In genomic region chr7:122132497-122133337, GRCm38 (mm10) we compare ENCODE assay signal across 8 mouse cellular contexts. TPM values are rescaled to one million over a fixed set of nuclear protein-coding genes. Genes with fewer than 3 reads are reported as not detected.
DNase-seq lines count a peak whose midpoint lies in the region; ATAC-seq and TF ChIP-seq lines count a peak whose summit lies in the region.

Palb2 (minus strand) TSS chr7:122132985.
Dctn5 (plus strand) TSS chr7:122133041.

- no peak for TF ChIP-seq EP300 in MEL (IDR thresholded peaks at IDR 0.05; ENCODE audit: low read depth in 1 of 2, low read length in 2 of 2)

- no peaks in the 10 kb centered on the region for H3K27me3 ChIP-seq in MEL (ENCODE audit: control insufficient read depth in 1 of 2, insufficient read depth in 2 of 2, low read length in 2 of 2)
- H3K27me3 ChIP-seq in cerebellum, adult 2 months (ENCODE audit: control insufficient read depth, insufficient read depth, low read length): no peaks in the 10 kb centered on the region
- no peaks in the 10 kb centered on the region for H3K27me3 ChIP-seq in forebrain, postnatal 0 days (ENCODE audit: insufficient read depth, low read length)
- H3K27me3 ChIP-seq in lung, embryonic 15.5 days: no peaks in the 10 kb centered on the region

- peak; percentile 94 to 99 for TF ChIP-seq POLR2A in MEL (IDR thresholded peaks at IDR 0.05; ENCODE audit: control insufficient read depth in 1 of 2, insufficient read depth in 1 of 2, low read depth in 1 of 2, low read length in 2 of 2, poor library complexity in 1 of 2)
- TF ChIP-seq POLR2A in cerebellum, adult 2 months (IDR thresholded peaks at IDR 0.05; ENCODE audit: borderline replicate concordance, insufficient read depth, low read length): peak; percentile 79; the same call in 1 of the 2 replicates

- no peak for TF ChIP-seq CTCF in MEL (IDR thresholded peaks at IDR 0.05 in 2 of 3, conservative IDR thresholded peaks at IDR 0.05 in 1 of 3; ENCODE audit: control insufficient read depth in 1 of 3, insufficient read depth in 1 of 3, low read depth in 2 of 3, low read length in 3 of 3, poor library complexity in 1 of 3, severe bottlenecking in 1 of 3)
- no peak for TF ChIP-seq CTCF in cerebellum, adult 2 months (IDR thresholded peaks at IDR 0.05; ENCODE audit: borderline replicate concordance, insufficient read depth, low read depth, low read length)
- TF ChIP-seq CTCF in forebrain, postnatal 0 days (IDR thresholded peaks at IDR 0.05; ENCODE audit: low read depth): no peak

- H3K27ac ChIP-seq in MEL (ENCODE audit: control insufficient read depth, low read depth, low read length): peak within 1 kb of the TSS; percentile 85
- H3K27ac ChIP-seq in cerebellum, adult 2 months (ENCODE audit: insufficient read depth, low read length): no peak within 1 kb of the TSS
- H3K27ac ChIP-seq in forebrain, postnatal 0 days (ENCODE audit: low read depth, low read length): peak within 1 kb of the TSS; percentile 86
- H3K27ac ChIP-seq in lung, embryonic 15.5 days: peak within 1 kb of the TSS; percentile 51

- H3K9ac ChIP-seq in MEL (ENCODE audit: control insufficient read depth, low read depth, low read length, poor library complexity, severe bottlenecking): peak within 1 kb of the TSS; percentile 96
- peak within 1 kb of the TSS; percentile 87 for H3K9ac ChIP-seq in forebrain, postnatal 0 days
- H3K9ac ChIP-seq in lung, embryonic 15.5 days: peak within 1 kb of the TSS; percentile 89

- H3K4me2 ChIP-seq in forebrain, postnatal 0 days (ENCODE audit: low read depth): peak within 1 kb of the TSS; percentile 89
- peak within 1 kb of the TSS; percentile 67 for H3K4me2 ChIP-seq in lung, embryonic 15.5 days

- H3K79me2 ChIP-seq in MEL (ENCODE audit: control insufficient read depth, insufficient read depth, low read length, poor library complexity): peaks cover 19% of the 10 kb centered on the region

- H3K4me1 ChIP-seq in MEL (ENCODE audit: control insufficient read depth in 1 of 2, insufficient read depth in 2 of 2, low read length in 2 of 2): peaks cover 2 to 4% of the 10 kb centered on the region in 2 experiments; a peak in 2 of 4 replicates
- no peaks in the 10 kb centered on the region; the same call in 1 of the 2 replicates for H3K4me1 ChIP-seq in cerebellum, adult 2 months (ENCODE audit: control insufficient read depth, insufficient read depth, low read length)
- H3K4me1 ChIP-seq in forebrain, postnatal 0 days (ENCODE audit: insufficient read depth): peaks cover 8% of the 10 kb centered on the region; the same call in 1 of the 2 replicates
- H3K4me1 ChIP-seq in lung, embryonic 15.5 days: peaks cover 13% of the 10 kb centered on the region

- H3K9me3 ChIP-seq in MEL (replicated peaks; ENCODE audit: insufficient read depth, low read length): no peaks in the 10 kb centered on the region
- H3K9me3 ChIP-seq in forebrain, postnatal 0 days (ENCODE audit: low read length): no peaks in the 10 kb centered on the region
- no peaks in the 10 kb centered on the region for H3K9me3 ChIP-seq in lung, embryonic 15.5 days

- DNase-seq in MEL (ENCODE audit: low read depth, low spot score): peak; percentile 99
- DNase-seq in cerebellum, adult 2 months: peak; percentile 98 to 99
- DNase-seq in forebrain, postnatal 0 days: peak; percentile 99
- peak; percentile 99 for DNase-seq in heart, postnatal 4 days
- peak; percentile 97 for DNase-seq in layer of hippocampus, adult 8-10 months (ENCODE audit: low spot score in 2 of 2)
- DNase-seq in ovary, adult 18-20 months (ENCODE audit: low spot score): peak; percentile 95
- DNase-seq in thymus, postnatal 0 days (ENCODE audit: low spot score): peak; percentile 99

- under 1% methylated on average over 54 of the region's 54 CpGs for WGBS in cerebellum, adult 2 months
- under 1% methylated on average over 54 of the region's 54 CpGs for WGBS in forebrain, postnatal 0 days
- WGBS in lung, embryonic 15.5 days: under 1% methylated on average over 54 of the region's 54 CpGs

- TF ChIP-seq RAD21 in MEL (IDR thresholded peaks at IDR 0.05; ENCODE audit: low read depth, low read length): no peak

- peak within 1 kb of the TSS; percentile 70 to 99 for H3K4me3 ChIP-seq in MEL (ENCODE audit: control insufficient read depth in 1 of 2, insufficient read depth in 1 of 2, low read depth in 2 of 2, low read length in 2 of 2)
- peak within 1 kb of the TSS; percentile 93 for H3K4me3 ChIP-seq in cerebellum, adult 2 months (replicated peaks; ENCODE audit: insufficient read depth, low read depth, low read length)
- peak within 1 kb of the TSS; percentile 96 for H3K4me3 ChIP-seq in forebrain, postnatal 0 days (ENCODE audit: low read depth, low read length)
- H3K4me3 ChIP-seq in lung, embryonic 15.5 days: peak within 1 kb of the TSS; percentile 87

- H3K36me3 ChIP-seq in MEL (ENCODE audit: control insufficient read depth in 1 of 2, insufficient read depth in 2 of 2, low read length in 2 of 2): peaks cover 9 to 13% of the 10 kb centered on the region in 2 experiments
- peaks cover 22% of the 10 kb centered on the region for H3K36me3 ChIP-seq in forebrain, postnatal 0 days (ENCODE audit: insufficient read depth)
- peaks cover 32% of the 10 kb centered on the region for H3K36me3 ChIP-seq in lung, embryonic 15.5 days

- peak; percentile 99 for ATAC-seq in forebrain, postnatal 0 days
- peak; percentile 99 for ATAC-seq in lung, embryonic 15.5 days (ENCODE audit: borderline replicate concordance, extremely low read depth, low FRiP score, low TSS enrichment)

TF ChIP-seq in MEL, 35 proteins besides CTCF, POLR2A, EP300 and RAD21 (continues in another document):
- TF ChIP-seq GATA1 (IDR thresholded peaks at IDR 0.05; ENCODE audit: low read depth, low read length): no peak
- TF ChIP-seq USF2 (IDR thresholded peaks at IDR 0.05; ENCODE audit: borderline replicate concordance in 1 of 2, insufficient read depth in 1 of 2, low read depth in 1 of 2, low read length in 2 of 2): no peak
- peak; percentile 43; the same call in 1 of the 2 replicates for TF ChIP-seq MAX (IDR thresholded peaks at IDR 0.05; ENCODE audit: low read length)
- TF ChIP-seq JUND (IDR thresholded peaks at IDR 0.05; ENCODE audit: low read depth, low read length): no peak
- no peak for TF ChIP-seq RCOR1 (IDR thresholded peaks at IDR 0.05; ENCODE audit: low read depth, low read length)
- TF ChIP-seq TAL1 (IDR thresholded peaks at IDR 0.05; ENCODE audit: low read length): no peak
- peak; percentile 92; the same call in 1 of the 2 replicates for TF ChIP-seq KAT2A (conservative IDR thresholded peaks at IDR 0.05; ENCODE audit: low read depth, low read length)
- TF ChIP-seq ZNF384 (IDR thresholded peaks at IDR 0.05; ENCODE audit: low read depth, low read length): no peak
- no peak for TF ChIP-seq ZC3H11A (IDR thresholded peaks at IDR 0.05; ENCODE audit: low read depth, low read length)
- TF ChIP-seq ETS1 (IDR thresholded peaks at IDR 0.05; ENCODE audit: low read depth, low read length): 0 out of 2 replicates have a peak, but pooled peaks have one; percentile 44
- TF ChIP-seq CHD1 (IDR thresholded peaks at IDR 0.05; ENCODE audit: low read depth, low read length): no peak
- no peak for TF ChIP-seq CHD2 (IDR thresholded peaks at IDR 0.05; ENCODE audit: low read length)
- no peak for TF ChIP-seq GABPA (IDR thresholded peaks at IDR 0.05; ENCODE audit: low read depth, low read length)
- no peak for TF ChIP-seq SMC3 (IDR thresholded peaks at IDR 0.05; ENCODE audit: low read depth, low read length)
- TF ChIP-seq MEF2A (IDR thresholded peaks at IDR 0.05; ENCODE audit: extremely low read depth, insufficient replicate concordance, low read depth, low read length, poor library complexity, severe bottlenecking): no peak
- TF ChIP-seq MAFK (IDR thresholded peaks at IDR 0.05; ENCODE audit: borderline replicate concordance, low read depth, low read length): no peak
- peak; percentile 96 for TF ChIP-seq NELFE (IDR thresholded peaks at IDR 0.05; ENCODE audit: low read depth, low read length)
- TF ChIP-seq POLR2AphosphoS2 (IDR thresholded peaks at IDR 0.05; ENCODE audit: low read length): peak; percentile 88
- peak; percentile 95; the same call in 1 of the 2 replicates for TF ChIP-seq E2F4 (IDR thresholded peaks at IDR 0.05; ENCODE audit: borderline replicate concordance, low read depth, low read length)
- peak; percentile 99 for TF ChIP-seq ELF1 (IDR thresholded peaks at IDR 0.05; ENCODE audit: low read depth, low read length)
- peak; percentile 78; the same call in 1 of the 2 replicates for TF ChIP-seq MYC (IDR thresholded peaks at IDR 0.05; ENCODE audit: low read depth, low read length)
- TF ChIP-seq SIN3A (IDR thresholded peaks at IDR 0.05; ENCODE audit: low read length): peak; percentile 97
- peak; percentile 87 for TF ChIP-seq MXI1 (IDR thresholded peaks at IDR 0.05; ENCODE audit: low read depth, low read length)

RNA-seq across cellular contexts. Expression of gene Palb2, which starts in this region (rescaled TPM):
- total RNA-seq in MEL (2012; rRNA removed): 16.1 and 20.8 TPM in 2 replicates
- 10 to 100 TPM in 1 of 2 experiments, not detected in 1; 17.7 TPM for polyA plus RNA-seq in MEL (2012; ENCODE audit: insufficient read depth in 1 of 2, insufficient read length in 2 of 2, low read depth in 1 of 2, low replicate concordance in 2 of 2, missing spikeins in 1 of 2)
- 2.2 and 2.6 TPM in 2 replicates for polyA plus RNA-seq in cerebellum, adult 2 months (2012; rRNA removed)
- total RNA-seq in forebrain, postnatal 0 days (2014; rRNA removed): 1.8 and 4.1 TPM in 2 replicates
- polyA plus RNA-seq in forebrain, postnatal 0 days (2015; fragmentation: Nextera tagmentation; extraction: Ambion mirVana): 1.3 and 1.4 TPM in 2 replicates
- 1 to 10 TPM; 4.0 to 4.2 TPM for total RNA-seq in heart, postnatal 4 days (2021)
- 1 to 10 TPM; 1.7 to 2.5 (median 2.4) TPM for total RNA-seq in layer of hippocampus, adult 8-10 months (2022)
- polyA plus RNA-seq in lung, embryonic 15.5 days (2015; fragmentation: Nextera tagmentation; extraction: Ambion mirVana): 15.4 and 15.6 TPM in 2 replicates
- 16.5 and 16.9 TPM in 2 replicates for polyA plus RNA-seq in thymus, postnatal 0 days (2015; fragmentation: Nextera tagmentation; extraction: Ambion mirVana)

RNA-seq across cellular contexts. Expression of gene Dctn5, which starts in this region (rescaled TPM):
- total RNA-seq in MEL (2012; rRNA removed): 46.6 and 54.2 TPM in 2 replicates
- 100 to 1,000 TPM in 1 of 2 experiments, 10 to 100 TPM in 1; 71.3 to 203 TPM for polyA plus RNA-seq in MEL (2012; ENCODE audit: insufficient read depth in 1 of 2, insufficient read length in 2 of 2, low read depth in 1 of 2, low replicate concordance in 2 of 2, missing spikeins in 1 of 2)
- polyA plus RNA-seq in cerebellum, adult 2 months (2012; rRNA removed): 110 and 115 TPM in 2 replicates
- total RNA-seq in forebrain, postnatal 0 days (2014; rRNA removed): 108 and 114 TPM in 2 replicates
- polyA plus RNA-seq in forebrain, postnatal 0 days (2015; fragmentation: Nextera tagmentation; extraction: Ambion mirVana): 136 and 157 TPM in 2 replicates
- 10 to 100 TPM; 35.1 to 36.2 TPM for total RNA-seq in heart, postnatal 4 days (2021)
- 100 to 1,000 TPM in 3 of 4 experiments, 10 to 100 TPM in 1; 95.7 to 114 (median 101) TPM for total RNA-seq in layer of hippocampus, adult 8-10 months (2022)
- polyA plus RNA-seq in lung, embryonic 15.5 days (2015; fragmentation: Nextera tagmentation; extraction: Ambion mirVana): 120 and 121 TPM in 2 replicates
- polyA plus RNA-seq in thymus, postnatal 0 days (2015; fragmentation: Nextera tagmentation; extraction: Ambion mirVana): 108 TPM in 2 replicates
